Mouse (Mus musculus) urinary bladder, postnatal 36 days (tissue): Measurements from ENCODE around the gene Nckap5.

ENCODE experiments used
- DNase-seq, 2 experiments: peaks; one replicate each; pipeline ENCODE4 v3.0.0; 2022; ENCODE audit warnings: low spot score in 2 of 2, mixed read lengths in 1 of 2

The Nckap5 gene

GRCm38 (mm10) chr1:125910211-125910870 lies 920.3 kb downstream of the Nckap5 start:
- peak in 1 of 2 experiments; percentile 3 for DNase-seq

GRCm38 (mm10) chr1:125893158-125893557 lies 937.4 kb downstream of the Nckap5 start:
- no peak for DNase-seq

GRCm38 (mm10) chr1:125870056-125870455 lies 960.5 kb downstream of the Nckap5 start:
- no peak for DNase-seq
